Mouse (Mus musculus): Measurements from ENCODE around the gene Zfp367. TPM values are rescaled to one million over a fixed set of nuclear protein-coding genes. Genes with fewer than 3 reads are reported as not detected.

Zfp367 gene
- polyA plus RNA-seq, 1 experiment from 2014 or later, result 26.1 TPM

DNA sequence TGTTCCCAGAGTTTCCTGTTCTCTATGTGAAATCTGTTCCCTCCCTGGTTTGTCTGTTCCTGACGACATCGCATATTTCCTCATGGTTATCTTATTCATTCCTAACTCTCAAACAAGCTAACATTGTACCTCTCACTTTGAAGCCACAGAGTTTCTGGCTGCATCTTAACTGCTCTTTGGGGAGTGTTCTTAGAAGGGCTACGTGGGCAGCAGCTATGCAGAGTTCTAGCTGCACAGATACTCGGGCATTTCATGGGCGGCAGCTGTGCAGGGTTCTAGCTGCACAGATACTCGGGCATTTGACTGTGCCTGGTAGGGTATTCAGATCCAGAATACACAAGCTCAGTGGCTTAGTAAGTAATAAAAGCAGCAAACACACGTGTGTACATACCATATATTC lies 64.9 kb downstream of the Zfp367 start:
- H3K36me3 ChIP-seq, result no peaks in the 10 kb centered on the region
- 0 out of 2 replicates have a peak, but pooled peaks cover 4% of the 10 kb centered on the region for H3K27me3 ChIP-seq (replicated peaks)
- H3K9me3 ChIP-seq (replicated peaks), result no peaks in the 10 kb centered on the region
- no peaks in the 10 kb centered on the region for H3K4me1 ChIP-seq
- no peak overlapping the region for H3K27ac ChIP-seq
- H3K4me2 ChIP-seq, result no peak overlapping the region
- 58% methylated on average over 7 of the region's 7 CpGs for WGBS (ENCODE audit: insufficient replicate concordance)
- H3K4me3 ChIP-seq, result no peak overlapping the region
- no peak overlapping the region for H3K9ac ChIP-seq
- no peak for ATAC-seq

DNA sequence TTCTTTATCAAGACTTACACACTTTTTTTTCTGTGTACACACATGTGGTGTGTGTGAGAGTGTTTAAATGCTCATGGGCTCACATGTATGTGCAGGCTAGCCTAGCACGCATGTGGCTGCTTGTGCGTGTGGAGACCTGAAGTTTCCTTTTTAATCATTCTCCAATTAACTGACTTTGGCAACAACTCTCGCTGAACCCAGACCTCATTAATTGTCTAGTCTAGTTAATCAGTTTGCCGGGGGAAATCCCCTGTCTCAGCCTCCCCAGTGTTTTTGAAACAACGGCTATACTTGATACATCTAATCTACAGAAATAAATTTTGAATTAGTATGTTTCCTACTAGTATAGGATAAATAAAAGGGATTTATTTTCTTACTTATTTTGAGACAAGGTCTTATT lies 67.0 kb downstream of the Zfp367 start:
- Histone ChIP-seq H3K9ac (no peak overlapping the region), H3K27ac (no peak overlapping the region), H3K4me2 (no peak overlapping the region), H3K9me3 (replicated peaks) (no peaks in the 10 kb centered on the region), H3K36me3 (no peaks in the 10 kb centered on the region), H3K4me1 (no peaks in the 10 kb centered on the region), H3K27me3 (replicated peaks) (peaks cover 14% of the 10 kb centered on the region; the same call in 1 of the 2 replicates), H3K4me3 (no peak overlapping the region)
- no peak for ATAC-seq
- WGBS (ENCODE audit: insufficient replicate concordance), result 75% methylated on average over 5 of the region's 5 CpGs

DNA sequence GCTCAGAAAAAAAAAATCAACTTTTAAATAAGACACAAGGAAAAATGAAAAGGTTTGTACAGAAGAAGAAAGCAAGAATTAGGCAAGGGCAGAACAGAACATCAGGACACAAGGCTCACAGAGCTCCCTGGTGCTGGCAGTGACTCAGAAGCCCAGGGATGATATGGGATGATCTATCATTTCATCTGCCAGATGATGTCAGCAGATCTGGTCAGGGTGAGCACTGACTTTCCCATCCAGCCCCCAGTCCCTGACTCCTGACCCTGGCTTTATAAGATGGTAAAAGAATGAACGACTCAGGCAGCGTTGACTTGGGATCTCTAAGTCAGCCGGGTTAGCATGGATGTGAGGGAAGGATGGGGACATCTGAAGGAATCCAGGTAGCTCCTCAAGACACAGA lies 69.7 kb downstream of the Zfp367 start:
- Histone ChIP-seq H3K4me1 (no peaks in the 10 kb centered on the region), H3K27me3 (replicated peaks) (peaks cover 14% of the 10 kb centered on the region; the same call in 1 of the 2 replicates), H3K9me3 (replicated peaks) (no peaks in the 10 kb centered on the region), H3K4me2 (no peak overlapping the region), H3K4me3 (no peak overlapping the region), H3K9ac (no peak overlapping the region), H3K36me3 (no peaks in the 10 kb centered on the region), H3K27ac (no peak overlapping the region)
- 65% methylated on average over 3 of the region's 3 CpGs for WGBS (ENCODE audit: insufficient replicate concordance)
- ATAC-seq, result no peak

Other genes starting within 250 kb of the Zfp367 start
- gene Hsd17b3, start 64.0 kb downstream of the Zfp367 start, polyA plus RNA-seq (2016; fragmentation: Nextera tagmentation; extraction: Ambion mirVana), result not detected in 2 replicates
- 3.0 and 3.6 TPM in 2 replicates for gene Slc35d2, start 23.8 kb downstream of the Zfp367 start, polyA plus RNA-seq (2016; fragmentation: Nextera tagmentation; extraction: Ambion mirVana)
- gene Habp4, start 8.6 kb upstream of the Zfp367 start, polyA plus RNA-seq (2016; fragmentation: Nextera tagmentation; extraction: Ambion mirVana), result 14.0 TPM in 2 replicates
- gene Cdc14b, start 122.1 kb upstream of the Zfp367 start, polyA plus RNA-seq (2016; fragmentation: Nextera tagmentation; extraction: Ambion mirVana), result 9.5 and 10.7 TPM in 2 replicates
- 28.2 and 28.6 TPM in 2 replicates for gene Aaed1, start 159.5 kb upstream of the Zfp367 start, polyA plus RNA-seq (2016; fragmentation: Nextera tagmentation; extraction: Ambion mirVana)
- gene Ctsl, start 217.7 kb upstream of the Zfp367 start, polyA plus RNA-seq (2016; fragmentation: Nextera tagmentation; extraction: Ambion mirVana), result 108 and 117 TPM in 2 replicates